Mouse (Mus musculus): ENCODE data around the gene Tmbim1.

DNA sequence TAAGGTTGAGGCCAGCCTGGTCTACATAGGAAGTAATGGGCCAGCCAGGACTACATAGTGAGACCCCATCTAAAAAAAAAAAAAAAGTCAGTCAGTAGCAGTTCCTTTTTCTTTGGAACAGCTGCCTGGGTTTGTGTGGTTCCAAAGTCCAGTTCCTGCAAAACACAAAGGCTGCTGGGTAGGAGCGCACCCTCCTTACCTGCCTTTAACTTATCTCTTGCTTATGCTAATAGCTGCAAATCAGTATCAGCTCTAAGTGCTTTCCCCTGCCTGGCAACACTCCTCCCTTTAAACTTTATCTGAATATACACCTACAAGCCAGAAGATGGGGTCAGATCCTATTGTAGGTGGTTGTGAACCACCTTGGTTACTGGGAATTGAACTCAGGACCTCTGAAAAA is 1.7 kb upstream of the Tmbim1 start:
- TF ChIP-seq CTCF (IDR thresholded peaks at IDR 0.05) (no peak), POLR2A (IDR thresholded peaks at IDR 0.05; ENCODE audit: insufficient read depth, low read depth, low read length) (no peak)
